Mouse (Mus musculus) hindbrain, embryonic 11.5 days (tissue): ENCODE data around the gene Ihh. TPM values are rescaled to one million over a fixed set of nuclear protein-coding genes. Genes with fewer than 3 reads are reported as not detected.

Experiments
- ATAC-seq: fragments of 200-750 bp; cut with Nextera tagmentation; 2 replicates; pipeline ENCODE4 v1.8.0; 2017; ENCODE audit warnings: mild to moderate bottlenecking, moderate TSS enrichment, moderate library complexity; ENCODE audit not compliant: low FRiP score
- DNase-seq: peaks from one replicate; pipeline ENCODE4 v3.0.0-alpha.2; 2015; ENCODE audit warnings: low spot score
- H3K27ac ChIP-seq: fragments of 300-500 bp; sonication (generic); 2 replicates; pipeline ENCODE4 v1.5.1; 2014; ENCODE audit warnings: mild to moderate bottlenecking, low read depth, low read length
- H3K27me3 ChIP-seq: fragments of 300-500 bp; sonication (generic); 2 replicates; pipeline ENCODE4 v1.6.1; 2014; ENCODE audit warnings: mild to moderate bottlenecking, low read length, moderate library complexity, mixed read lengths; ENCODE audit not compliant: control insufficient read depth, insufficient read depth
- H3K36me3 ChIP-seq: fragments of 300-500 bp; sonication (generic); 2 replicates; pipeline ENCODE4 v1.6.1; 2014; ENCODE audit warnings: mild to moderate bottlenecking, low read length, moderate library complexity, mixed read lengths; ENCODE audit not compliant: control insufficient read depth, insufficient read depth
- H3K4me1 ChIP-seq: fragments of 300-500 bp; sonication (generic); replicated peaks from 2 replicates; pipeline ENCODE4 v1.6.1; 2014; ENCODE audit warnings: low read length, mixed read lengths; ENCODE audit not compliant: control insufficient read depth, insufficient read depth
- H3K4me2 ChIP-seq: fragments of 300-500 bp; sonication (generic); replicated peaks from 2 replicates; pipeline ENCODE4 v1.6.1; 2014; ENCODE audit warnings: mild to moderate bottlenecking, low read depth, low read length
- H3K4me3 ChIP-seq: fragments of 300-500 bp; sonication (generic); 2 replicates; pipeline ENCODE4 v1.5.1; 2014; ENCODE audit warnings: low read depth, low read length
- H3K9ac ChIP-seq: fragments of 300-500 bp; sonication (generic); 2 replicates; pipeline ENCODE4 v1.6.1; 2014; ENCODE audit warnings: low read depth, low read length
- H3K9me3 ChIP-seq: fragments of 300-500 bp; sonication (generic); 2 replicates; pipeline ENCODE4 v1.6.1; 2016; ENCODE audit warnings: low read length; ENCODE audit not compliant: control insufficient read depth
- WGBS: fragments of 180-500 bp; shearing (Covaris S2); extraction: QIAGEN DNeasy Blood & Tissue Kit; methylation state at CpG from one replicate; pipeline ENCODE4 v1.1.7; 2014; 5-methylcytosine and 5-hydroxymethylcytosine counted together
- polyA plus RNA-seq: library from polyadenylated mRNA; unstranded; fragments of >200 nt; fragmentation: Nextera tagmentation; extraction: Ambion mirVana; gene quantifications from 2 replicates; pipeline ENCODE4 v1.2.1, GENCODE M21; 2014

Gene Ihh
- polyA plus RNA-seq, 1 experiment from 2014 or later, result 0.20 TPM

DNA sequence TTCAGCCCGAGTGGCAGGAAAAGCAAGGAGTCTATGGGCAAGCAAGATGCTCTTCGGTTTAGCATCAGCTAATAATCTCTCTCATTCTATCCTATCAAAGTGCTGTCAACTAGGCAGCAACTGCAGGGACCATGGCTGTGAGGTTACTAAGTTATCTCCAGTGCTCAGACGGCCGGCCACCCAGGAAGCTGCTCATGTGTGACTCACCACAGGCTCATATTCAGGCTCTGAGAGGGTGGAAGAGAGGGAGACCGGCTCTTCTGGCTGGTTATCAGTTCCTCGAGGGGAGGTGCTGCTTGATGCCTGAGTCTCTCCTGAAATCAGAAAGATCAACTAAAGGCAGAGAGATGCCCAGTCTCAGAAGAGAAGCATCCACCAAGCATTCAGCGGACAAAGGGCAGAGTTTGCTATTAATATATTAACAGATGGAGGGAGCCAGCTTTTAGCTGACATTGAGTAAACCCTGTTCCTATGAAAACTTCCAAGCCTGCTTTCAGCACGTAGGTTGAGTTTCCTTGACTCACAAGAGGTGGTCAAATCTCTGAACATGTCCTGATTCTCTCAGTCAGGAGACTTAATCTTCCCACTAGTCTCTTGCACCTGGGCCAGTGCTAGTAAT is 16.6 kb upstream of the Ihh start:
- 74% methylated on average over 8 of the region's 8 CpGs for WGBS
- Histone ChIP-seq H3K27me3 (no peaks in the 10 kb centered on the region), H3K4me3 (no peak overlapping the region), H3K4me2 (no peak overlapping the region), H3K9me3 (no peaks in the 10 kb centered on the region), H3K4me1 (no peaks in the 10 kb centered on the region), H3K9ac (no peak overlapping the region), H3K36me3 (no peaks in the 10 kb centered on the region), H3K27ac (no peak overlapping the region)
- DNase-seq (no peak), ATAC-seq (no peak)

DNA sequence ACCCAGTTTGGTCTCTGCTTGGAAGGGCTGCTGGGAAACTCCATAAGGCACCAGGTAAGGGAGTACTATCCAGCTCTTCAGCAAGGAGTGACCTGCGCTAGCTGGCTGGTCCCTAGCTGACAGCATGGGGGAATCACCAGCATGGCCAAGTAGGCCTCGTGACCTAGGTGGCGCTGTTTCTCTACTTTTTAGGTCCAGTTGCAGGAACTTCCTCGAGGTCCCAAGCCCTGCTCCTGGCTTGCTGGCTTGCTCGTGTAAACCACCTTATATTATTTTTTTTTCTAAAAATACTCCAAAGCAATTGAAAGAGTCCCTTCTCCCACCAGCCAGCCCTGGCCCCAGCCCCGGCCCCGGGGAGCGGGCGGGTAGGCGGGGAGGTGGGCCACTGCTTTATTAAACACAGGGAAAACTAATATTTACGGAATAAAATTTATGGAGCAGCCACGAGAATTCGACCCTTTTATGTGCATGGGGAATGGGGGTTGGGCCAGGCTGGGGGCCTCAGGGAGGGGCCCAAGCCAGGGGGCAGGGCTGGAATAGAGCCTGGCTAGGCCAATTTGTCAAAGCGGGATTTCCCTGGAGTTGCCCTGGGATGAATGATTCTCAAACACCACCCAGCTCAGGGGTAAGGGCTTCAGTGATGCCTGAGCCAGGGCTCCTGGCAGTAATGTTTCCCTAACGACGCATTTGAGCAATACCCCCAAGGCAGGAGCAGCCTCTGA is 13.2 kb upstream of the Ihh start:
- Histone ChIP-seq H3K4me2 (peak overlapping the region; percentile 40), H3K36me3 (no peaks in the 10 kb centered on the region), H3K27ac (no peak overlapping the region), H3K27me3 (no peaks in the 10 kb centered on the region), H3K4me1 (no peaks in the 10 kb centered on the region), H3K9ac (peak overlapping the region; percentile 47; the same call in 1 of the 2 replicates), H3K9me3 (no peaks in the 10 kb centered on the region), H3K4me3 (no peak overlapping the region)
- ATAC-seq (no peak), DNase-seq (peak; percentile 92)
- WGBS, result 17% methylated on average over 16 of the region's 16 CpGs

DNA sequence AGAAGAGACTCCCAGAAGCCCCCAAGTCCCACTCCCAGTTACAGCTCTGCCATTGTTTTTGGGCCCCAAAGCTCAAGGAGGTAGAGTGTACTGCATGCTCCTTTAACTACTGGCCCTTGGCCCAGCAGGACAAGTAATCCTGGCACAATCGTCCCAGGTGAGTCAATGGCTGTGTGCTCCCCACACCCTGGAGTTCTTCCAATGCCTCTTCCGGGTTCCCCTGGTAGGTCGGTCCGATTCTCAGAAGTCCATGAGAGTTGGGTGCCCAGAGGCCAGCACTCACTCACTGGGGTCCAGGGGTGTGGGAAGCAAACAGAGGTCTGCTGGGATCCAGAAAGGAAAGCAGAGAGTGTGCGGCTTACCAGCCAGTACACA is 11.4 kb upstream of the Ihh start:
- DNase-seq (no peak), ATAC-seq (no peak)
- Histone ChIP-seq H3K4me3 (no peak overlapping the region), H3K36me3 (no peaks in the 10 kb centered on the region), H3K27ac (no peak overlapping the region), H3K27me3 (no peaks in the 10 kb centered on the region), H3K9ac (no peak overlapping the region), H3K9me3 (no peaks in the 10 kb centered on the region), H3K4me1 (no peaks in the 10 kb centered on the region), H3K4me2 (no peak overlapping the region)
- WGBS, result 92% methylated on average over 5 of the region's 5 CpGs

DNA sequence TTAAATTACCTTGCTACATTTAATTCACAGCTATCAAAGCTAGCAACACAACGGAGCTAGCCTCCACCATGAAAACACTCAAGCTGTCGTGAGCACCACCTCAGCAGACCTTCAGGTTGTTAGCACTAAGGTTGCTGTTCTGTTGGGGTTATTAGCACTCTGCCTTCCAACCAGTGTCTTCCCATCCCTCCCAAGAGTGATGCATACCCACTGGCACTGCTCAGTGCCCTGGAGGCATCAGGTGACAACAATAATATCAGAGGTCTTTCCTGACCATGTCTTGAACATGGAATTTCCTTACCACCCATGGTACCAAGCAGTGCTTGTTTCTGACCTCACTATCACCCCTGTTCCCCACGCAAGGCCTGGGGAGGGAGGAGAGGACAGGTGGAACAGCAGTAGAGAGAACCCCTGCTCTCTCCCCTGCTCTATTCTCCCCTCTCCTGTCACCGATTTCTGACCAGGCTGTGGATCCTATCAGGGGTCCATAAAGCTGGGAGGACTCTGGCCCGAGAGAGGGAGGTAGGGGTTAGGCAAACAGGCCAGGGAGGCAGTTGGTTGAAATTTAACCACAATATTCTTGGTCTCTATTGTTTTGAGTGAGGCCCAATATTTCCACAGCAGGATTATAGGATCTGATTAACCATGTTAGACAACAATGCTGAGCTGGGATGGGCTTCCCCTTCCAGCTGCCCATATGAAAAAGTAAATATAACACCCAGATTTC is 10.8 kb upstream of the Ihh start:
- no peak for DNase-seq
- WGBS, result 77% methylated on average over 5 of the region's 5 CpGs
- no peak overlapping the region for H3K9ac ChIP-seq

DNA sequence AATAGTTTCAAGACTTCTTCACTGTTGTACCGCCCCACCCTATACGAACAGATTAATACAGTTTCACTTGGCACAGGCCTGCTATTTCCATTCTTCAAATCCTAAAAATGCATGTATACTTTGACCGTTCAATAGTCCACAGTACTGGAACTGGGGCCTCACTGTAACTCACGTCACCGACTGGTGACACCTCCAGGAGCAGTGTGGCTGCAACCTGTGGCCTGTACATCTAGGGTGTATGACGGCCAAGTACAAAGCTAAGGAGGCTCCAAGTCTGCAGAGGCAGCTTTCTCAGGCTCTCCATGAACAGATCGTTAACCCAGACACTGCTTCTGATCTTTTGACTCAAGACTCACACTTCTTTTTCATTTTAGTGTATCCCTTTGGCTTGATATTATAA is 10.2 kb upstream of the Ihh start:
- no peak overlapping the region for H3K4me3 ChIP-seq
- WGBS, result 92% methylated on average over 7 of the region's 7 CpGs
- no peaks in the 10 kb centered on the region for H3K27me3 ChIP-seq
- H3K4me1 ChIP-seq, result no peaks in the 10 kb centered on the region
- ATAC-seq (no peak), DNase-seq (no peak)
- H3K36me3 ChIP-seq, result no peaks in the 10 kb centered on the region
- no peak overlapping the region for H3K4me2 ChIP-seq
- H3K9ac ChIP-seq, result no peak overlapping the region
- no peaks in the 10 kb centered on the region for H3K9me3 ChIP-seq
- no peak overlapping the region for H3K27ac ChIP-seq

More for the DNA sequence above, 10.8 kb upstream of the Ihh start:
- Histone ChIP-seq H3K27ac (no peak overlapping the region), H3K9me3 (no peaks in the 10 kb centered on the region), H3K4me1 (no peaks in the 10 kb centered on the region), H3K36me3 (no peaks in the 10 kb centered on the region), H3K4me2 (no peak overlapping the region), H3K27me3 (no peaks in the 10 kb centered on the region), H3K4me3 (no peak overlapping the region)
- no peak for ATAC-seq

DNA sequence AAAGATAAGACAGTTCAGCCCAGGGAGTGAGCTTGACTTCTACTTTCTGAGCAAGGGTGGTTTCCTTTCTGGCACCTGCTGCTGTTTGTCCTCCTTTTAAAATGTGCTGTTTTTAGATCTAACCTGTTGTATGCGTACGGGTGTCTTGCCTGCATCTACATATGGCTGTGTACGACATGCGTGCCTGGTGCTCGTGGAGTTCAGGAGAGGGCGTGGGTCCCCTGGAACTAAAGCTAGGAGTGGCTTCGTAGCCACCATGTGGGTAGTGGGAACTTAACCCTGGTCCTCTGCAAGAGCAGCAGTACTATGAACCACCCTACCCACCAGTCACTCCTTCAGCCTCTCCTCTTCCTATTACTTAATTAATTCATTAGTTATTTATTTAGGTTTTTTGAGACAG is 8.6 kb upstream of the Ihh start:
- DNase-seq (no peak), ATAC-seq (no peak)
- H3K4me3 ChIP-seq, result no peak overlapping the region
- no peak overlapping the region for H3K9ac ChIP-seq
- H3K27me3 ChIP-seq, result no peaks in the 10 kb centered on the region; the same call in 1 of the 2 replicates
- H3K36me3 ChIP-seq, result no peaks in the 10 kb centered on the region
- no peak overlapping the region for H3K27ac ChIP-seq
- H3K4me1 ChIP-seq, result no peaks in the 10 kb centered on the region
- H3K4me2 ChIP-seq, result no peak overlapping the region
- H3K9me3 ChIP-seq, result no peaks in the 10 kb centered on the region
- WGBS, result 88% methylated on average over 7 of the region's 7 CpGs

DNA sequence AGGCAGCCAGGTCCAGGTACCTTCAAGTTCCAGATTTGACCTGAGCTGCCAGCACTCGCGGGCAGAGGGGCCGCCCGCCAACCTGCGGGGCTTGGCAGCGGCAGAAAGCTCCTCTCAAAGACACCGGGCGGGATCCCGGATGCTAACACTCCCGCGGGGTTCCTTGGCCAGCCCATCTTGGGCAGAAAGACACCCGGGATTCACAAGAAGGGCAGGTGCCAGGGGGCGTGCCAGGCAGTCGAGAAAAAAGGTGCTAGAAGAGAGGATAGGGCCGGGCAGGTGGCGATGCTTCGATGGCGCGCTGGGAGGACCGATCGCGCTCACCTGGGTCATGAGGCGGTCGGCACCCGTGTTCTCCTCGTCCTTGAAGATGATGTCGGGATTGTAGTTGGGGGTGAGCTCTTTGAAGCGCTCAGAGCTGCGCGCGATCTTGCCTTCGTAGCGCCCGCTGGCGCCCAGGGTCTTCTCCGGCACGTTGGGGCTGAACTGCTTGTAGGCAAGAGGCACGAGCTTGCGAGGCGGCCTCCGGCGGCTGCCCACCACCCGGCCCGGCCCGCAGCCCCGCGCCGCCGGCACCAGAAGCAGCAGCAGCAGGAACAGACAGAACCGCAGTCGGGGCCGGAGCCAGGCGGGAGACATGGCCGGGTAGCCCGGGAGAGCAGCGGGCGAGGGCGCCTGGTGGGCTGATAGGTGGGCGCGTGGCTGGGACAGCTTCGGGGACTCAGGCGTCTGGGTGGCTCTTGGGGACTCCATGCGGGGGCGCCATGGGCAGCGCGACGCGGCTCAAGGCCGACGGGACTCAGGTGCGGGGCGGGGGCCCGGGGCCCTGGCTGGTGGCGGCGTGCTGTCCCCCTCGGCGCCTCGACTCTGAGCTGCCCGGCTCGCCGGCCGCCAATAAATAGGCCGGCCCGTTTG is 639 bp downstream of the Ihh start:
- Histone ChIP-seq H3K4me3 (peak overlapping the region; percentile 32), H3K27me3 (peaks cover 83% of the 10 kb centered on the region), H3K9me3 (no peaks in the 10 kb centered on the region), H3K27ac (no peak overlapping the region), H3K4me1 (peaks cover 8% of the 10 kb centered on the region; the same call in 1 of the 2 replicates), H3K36me3 (no peaks in the 10 kb centered on the region), H3K4me2 (peak overlapping the region; percentile 58), H3K9ac (no peak overlapping the region)
- peak; percentile 51 for DNase-seq
- WGBS, result 2% methylated on average over 72 of the region's 84 CpGs
- ATAC-seq, result no peak

DNA sequence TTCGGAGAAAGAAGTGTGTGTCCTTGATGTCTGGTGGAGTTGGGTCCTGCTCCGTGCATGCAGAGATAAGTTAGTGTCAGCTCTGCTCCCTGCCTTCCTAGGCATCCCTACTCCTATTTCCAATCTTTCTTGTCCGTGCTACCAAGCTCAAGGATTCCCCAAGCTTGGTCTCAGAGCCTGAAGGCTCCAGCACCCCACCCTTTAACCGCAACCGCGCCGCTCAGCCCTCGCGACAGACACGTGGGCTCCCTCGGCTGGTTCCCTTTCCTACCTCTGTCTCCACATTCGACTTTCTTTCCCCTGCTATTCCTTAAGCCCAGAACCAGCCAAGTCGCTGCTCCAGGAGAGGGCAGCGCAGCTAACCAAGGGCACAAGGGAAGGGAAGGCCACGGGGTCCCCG is 1.4 kb downstream of the Ihh start:
- Histone ChIP-seq H3K9ac (no peak overlapping the region), H3K27ac (no peak overlapping the region), H3K4me2 (no peak overlapping the region), H3K4me1 (peaks cover 8% of the 10 kb centered on the region; the same call in 1 of the 2 replicates), H3K4me3 (no peak overlapping the region), H3K36me3 (no peaks in the 10 kb centered on the region), H3K27me3 (peaks cover 86% of the 10 kb centered on the region), H3K9me3 (no peaks in the 10 kb centered on the region)
- ATAC-seq, result no peak
- 3% methylated on average over 16 of the region's 16 CpGs for WGBS
- DNase-seq, result peak; percentile 49
